Mouse (Mus musculus): ENCODE measurements around the gene Ncoa7.

The Ncoa7 gene

GRCm38 (mm10) chr10:30587037-30587436 is 216.1 kb downstream of the Ncoa7 start:
- peak; percentile 23 for DNase-seq (ENCODE audit: low read depth, low spot score)

DNA sequence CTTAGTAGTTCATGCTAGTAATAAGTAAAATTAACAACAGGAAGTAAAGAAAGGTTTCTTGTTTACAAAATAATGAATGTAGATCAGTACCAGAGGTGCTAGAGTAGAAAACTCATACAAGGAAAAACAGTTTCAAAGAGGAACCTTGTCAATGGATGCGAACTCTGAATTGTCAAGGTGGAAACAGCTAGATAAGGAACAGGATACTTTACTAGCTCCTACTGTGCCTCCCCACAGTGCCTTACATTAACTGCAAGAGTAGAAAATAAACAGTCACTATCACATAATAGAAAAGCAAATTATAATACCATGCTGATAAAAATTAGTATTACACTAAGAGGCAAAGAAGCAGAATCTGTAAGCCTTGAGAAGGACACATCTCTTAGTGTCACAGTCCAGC is 217.4 kb downstream of the Ncoa7 start:
- no peak for DNase-seq (ENCODE audit: low read depth, low spot score)

Measured in CD4-positive, CD25-positive, alpha-beta regulatory T cell, adult 2 months (primary cell).